Mouse (Mus musculus) kidney, adult 2 months (tissue): ENCODE measurements at regions not wholly inside any gene's neighbourhood (a gene's known extent, or its start where the extent isn't known, plus 50 kb on each side); places are given as distances from the start of the nearest gene placed in this dataset.

Experiments used
- CTCF ChIP-seq: fragments of 200-500 bp; conservative IDR thresholded peaks from 2 replicates; pipeline ENCODE4 v1.5.1; 2011; ENCODE audit warnings: low read depth, mild to moderate bottlenecking, control low read depth, low read length, moderate library complexity, mixed read lengths; ENCODE audit not compliant: insufficient read depth, insufficient read length
- POLR2A ChIP-seq: fragments of 200-500 bp; IDR thresholded peaks from one replicate; pipeline ENCODE4 v1.6.1; 2011; ENCODE audit warnings: low read depth, low read length, control low read depth

DNA sequence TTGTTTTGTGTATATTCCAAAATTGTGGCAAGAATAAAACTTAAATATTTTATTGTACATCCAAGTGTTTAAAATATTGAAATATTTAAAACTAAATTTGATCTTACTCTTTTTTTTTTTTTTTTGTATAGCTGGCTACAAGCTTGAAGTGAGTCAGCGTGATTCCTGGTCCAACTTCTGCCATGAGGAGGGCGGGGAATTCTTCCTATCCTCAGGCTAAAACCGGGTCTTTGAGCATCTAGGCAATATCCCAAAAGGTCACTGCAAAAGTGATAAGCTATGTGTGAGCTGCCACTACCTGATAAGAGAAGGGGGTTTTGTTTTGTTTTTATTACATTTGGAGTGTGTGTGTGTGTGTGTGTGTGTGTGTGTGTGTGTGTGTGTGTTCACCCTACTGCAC, 308.1 kb upstream of the Id4 start:
- TF ChIP-seq CTCF (no peak), POLR2A (no peak)
